Mouse (Mus musculus) CH12F3 (cell line): ENCODE measurements at regions not wholly inside any gene's neighbourhood (a gene's known extent, or its start where the extent isn't known, plus 50 kb on each side); places are given as distances from the start of the nearest gene placed in this dataset.

ENCODE experiments used
- in situ Hi-C: fragments of 300-500 bp; cut with MboI; formaldehyde crosslinking; loops from 2 replicates; pipeline ENCODE4 v1.14.3; 2020; ENCODE audit warnings: low sequenced_read_pairs

DNA sequence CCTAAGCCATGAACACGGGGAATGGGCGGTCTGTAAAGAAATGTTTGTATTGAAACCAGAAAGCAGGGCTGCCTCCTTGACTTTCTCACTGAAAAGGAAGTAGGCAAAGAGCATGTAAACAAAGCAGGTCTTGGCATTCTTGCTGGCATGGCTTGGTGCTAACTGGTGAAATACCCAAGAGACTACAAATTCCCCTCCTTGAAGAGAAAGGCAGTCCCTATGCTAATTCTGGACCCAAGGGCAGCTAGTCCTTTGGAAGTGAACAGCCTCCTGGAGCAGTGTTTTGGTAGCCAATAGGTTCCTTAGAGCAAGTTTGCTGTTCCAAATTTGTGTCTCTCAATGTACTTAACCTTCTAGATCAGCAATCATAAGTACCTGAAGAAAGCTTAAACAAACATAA, 456.0 kb upstream of the Mpdz start:
- in situ Hi-C loops: no loop called here

DNA sequence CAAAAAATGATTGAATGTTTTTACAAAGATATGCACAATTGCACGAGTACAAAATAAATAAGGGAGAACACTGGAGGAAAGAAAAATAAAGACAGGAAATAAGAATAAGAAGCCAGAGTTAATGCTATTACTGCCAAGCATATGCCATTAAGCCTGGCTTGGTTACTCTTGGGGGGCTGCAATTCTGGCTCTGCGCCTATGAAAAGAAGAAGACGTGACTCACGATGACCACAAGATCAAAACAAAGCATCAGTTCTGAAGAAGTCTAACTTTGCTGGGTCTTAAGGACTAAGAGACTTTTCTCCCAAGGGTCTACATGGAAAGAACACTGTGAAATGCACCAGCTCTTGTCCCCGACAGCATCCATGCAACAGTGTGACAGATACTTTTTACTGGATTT, 454.8 kb upstream of the Mpdz start:
- in situ Hi-C loops: no loop called here

DNA sequence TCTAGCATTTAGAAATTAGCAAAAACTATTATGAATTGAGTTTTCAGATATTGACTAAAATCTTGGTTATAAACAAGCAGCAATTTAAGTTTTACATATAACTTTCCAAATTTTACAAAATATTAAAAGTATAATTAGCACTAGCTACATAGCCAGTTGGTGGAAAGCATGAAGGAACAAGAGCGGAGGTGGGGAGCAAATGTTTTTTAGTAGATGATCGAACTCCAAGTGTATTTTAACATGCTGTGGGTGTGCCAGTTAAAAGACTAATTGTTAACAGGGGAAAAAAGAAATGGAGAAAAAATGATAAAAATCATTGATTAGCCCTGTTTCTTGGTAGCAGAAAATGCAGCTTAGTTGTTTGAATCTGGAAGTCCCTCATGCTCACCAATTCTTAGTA, 426.3 kb upstream of the Mpdz start:
- in situ Hi-C loops: no loop called here

DNA sequence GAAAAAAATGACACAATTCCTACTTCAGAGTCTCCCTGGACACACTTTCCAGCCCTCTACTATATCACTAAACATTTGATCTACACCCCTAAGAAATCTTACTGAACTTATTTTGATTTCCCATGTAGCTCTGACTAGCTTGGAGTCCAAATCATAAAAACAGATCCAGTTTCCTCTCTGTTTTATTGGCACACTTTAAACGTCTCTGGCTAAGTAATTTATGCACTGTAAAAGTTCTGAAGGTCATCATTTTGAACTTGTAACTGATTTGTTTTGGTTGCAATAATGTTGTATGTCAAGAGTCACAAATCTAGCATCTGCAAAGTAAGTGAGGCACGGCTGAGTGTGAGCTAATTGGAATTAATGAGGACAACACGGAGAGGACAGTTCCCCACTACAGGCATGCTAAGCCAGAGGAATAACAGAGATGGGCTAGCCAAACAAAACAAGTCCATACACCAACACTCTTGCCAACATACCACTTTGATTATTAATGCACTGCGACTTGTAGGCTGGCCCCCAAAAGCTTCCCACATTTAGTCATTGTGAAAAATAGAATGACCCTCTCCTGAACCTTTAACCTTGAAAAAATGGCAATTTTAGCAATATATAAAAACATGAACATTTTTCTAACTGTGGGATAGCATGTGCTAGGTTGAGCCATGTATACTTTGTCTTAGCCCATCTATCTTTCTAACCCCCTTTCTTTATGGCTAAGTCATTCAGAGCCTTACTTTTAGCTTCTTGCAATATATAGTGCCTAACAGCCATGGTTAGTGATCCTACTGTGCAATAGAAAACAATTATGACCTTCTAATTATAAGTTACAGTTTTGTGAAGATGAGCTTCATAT, 399.3 kb upstream of the Mpdz start:
- in situ Hi-C loops: no loop called here

DNA sequence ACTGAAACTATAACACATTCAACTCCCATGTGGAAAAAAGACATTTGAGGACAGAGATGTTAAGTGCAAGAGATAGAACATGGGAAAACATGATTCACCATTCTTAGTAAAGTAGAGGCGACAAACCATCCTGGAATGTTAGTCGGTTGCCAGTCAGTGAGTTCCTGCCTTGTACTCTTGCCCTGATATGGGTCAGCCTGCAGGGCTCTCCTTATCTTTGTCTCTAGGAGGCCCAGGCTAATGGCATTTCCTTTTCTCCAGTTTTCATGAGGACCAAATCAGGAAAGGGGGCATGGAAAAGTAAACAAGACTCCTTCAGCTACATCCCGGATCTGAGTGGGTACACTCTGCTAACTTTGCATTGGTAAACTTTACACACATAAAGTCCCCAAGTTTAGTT, 387.4 kb upstream of the Mpdz start:
- in situ Hi-C loops: no loop called here

DNA sequence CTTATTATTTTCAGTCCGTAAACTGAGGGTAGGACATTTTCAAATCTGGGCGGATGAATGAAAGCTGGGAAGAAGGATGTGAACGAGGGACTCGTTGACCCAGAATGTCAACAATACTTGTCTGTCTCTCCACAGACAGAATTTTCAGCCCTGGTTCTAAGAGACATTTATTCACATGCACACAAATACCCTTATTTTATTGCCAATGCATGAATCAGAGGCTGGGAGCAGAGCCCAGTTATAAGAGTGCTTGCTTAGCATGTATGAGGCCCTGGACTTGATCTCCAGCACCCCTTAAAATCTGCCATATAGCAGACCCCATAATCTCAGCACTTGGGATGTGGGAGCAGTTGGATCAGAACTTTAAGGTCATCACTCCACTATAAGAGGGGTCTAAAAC, 384.8 kb upstream of the Mpdz start:
- in situ Hi-C loops: no loop called here

DNA sequence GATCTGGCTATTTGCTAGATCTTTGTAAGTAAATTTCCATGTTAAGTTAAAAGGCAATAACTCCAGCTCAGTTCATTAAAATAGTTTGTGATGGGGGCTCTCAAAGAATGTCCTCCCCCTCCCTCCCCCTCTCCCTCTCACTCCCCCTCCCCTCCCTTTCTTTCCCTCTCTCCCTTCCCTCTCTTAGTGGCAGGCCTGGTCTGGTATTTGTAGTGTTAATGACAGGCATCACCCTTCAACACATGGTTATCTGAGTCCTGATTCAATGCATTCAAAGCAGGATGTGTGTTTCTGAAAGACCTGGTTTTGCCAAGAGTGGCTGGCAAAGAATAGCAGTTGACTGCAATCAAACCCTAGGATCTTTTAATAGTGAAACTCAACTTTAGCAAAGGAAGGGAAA, 383.4 kb upstream of the Mpdz start:
- in situ Hi-C loops: no loop called here

DNA sequence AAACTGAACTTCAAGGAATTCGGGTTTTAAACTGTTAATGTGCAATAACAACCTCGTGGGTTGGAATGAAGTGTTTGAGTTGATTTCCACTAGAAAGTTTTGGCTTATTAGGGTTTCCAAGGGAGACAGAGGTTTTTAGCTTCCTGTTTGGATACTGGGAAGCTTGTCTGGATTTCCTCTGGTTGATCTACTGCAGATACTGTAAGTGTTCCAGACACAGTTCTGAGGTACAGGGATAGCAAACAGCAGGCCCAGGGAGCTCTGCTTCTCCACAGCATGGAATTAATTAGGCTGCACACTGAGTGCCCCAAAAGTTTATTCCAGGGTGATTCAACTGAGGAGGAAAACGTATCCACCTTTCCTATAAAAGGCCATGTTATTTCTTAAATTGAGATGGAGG, 381.0 kb upstream of the Mpdz start:
- in situ Hi-C loops: no loop called here

DNA sequence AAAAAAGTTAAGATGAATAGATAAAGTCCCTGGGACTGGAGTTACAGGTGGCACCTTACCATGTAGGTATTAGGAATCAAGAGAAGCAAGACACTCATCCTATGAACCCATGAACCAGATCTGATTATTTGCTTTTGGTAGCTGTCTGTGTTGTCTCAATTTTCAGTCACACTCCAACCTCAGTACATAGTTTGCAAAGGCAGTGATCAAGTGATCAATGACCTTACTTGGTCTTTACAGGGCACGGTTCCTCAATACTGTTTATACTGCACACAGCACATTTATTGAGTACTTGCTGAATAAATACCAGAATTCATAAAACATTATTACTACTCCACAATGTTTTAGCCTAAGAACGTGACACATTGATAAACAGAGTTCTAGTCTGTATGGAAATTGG, 346.7 kb upstream of the Mpdz start:
- in situ Hi-C loops: no loop called here

DNA sequence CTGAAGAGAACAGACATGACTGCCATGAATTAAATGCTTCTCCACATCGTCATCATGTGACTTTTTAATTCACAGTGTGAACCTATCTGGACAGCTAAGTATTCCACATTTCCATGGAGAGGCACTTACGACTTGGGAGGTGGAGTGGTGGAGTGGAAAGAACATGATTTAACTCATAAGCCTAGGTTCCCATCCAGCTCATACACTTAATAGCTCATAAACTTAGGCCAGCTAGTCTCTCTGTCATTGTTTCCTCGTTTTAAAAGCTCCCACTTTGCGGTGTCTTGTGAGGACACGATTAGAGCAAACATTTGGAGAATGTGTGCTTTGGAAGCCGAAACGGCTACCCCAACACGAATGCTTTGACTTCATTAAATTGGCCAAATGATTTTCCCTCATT, 346.0 kb upstream of the Mpdz start:
- in situ Hi-C loops: no loop called here

DNA sequence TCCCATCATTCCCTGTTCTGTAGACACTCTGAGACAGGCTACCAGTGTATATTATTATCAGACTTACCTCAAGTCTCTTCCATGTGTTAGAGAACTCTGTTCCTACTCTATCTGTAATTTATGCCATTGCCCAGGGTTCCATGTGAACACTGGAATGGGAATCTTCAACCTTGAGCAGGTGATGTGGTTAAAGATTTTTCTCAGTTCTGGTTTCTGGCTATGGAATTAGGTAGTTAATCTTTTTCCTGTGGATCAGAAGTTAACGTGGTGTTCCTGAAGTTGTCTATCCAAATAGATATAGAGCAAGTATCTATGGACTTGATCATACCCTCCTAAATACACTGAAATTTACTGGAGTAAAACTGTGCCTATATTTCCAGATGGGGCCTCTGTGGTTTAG, 339.4 kb upstream of the Mpdz start:
- in situ Hi-C loops: no loop called here

DNA sequence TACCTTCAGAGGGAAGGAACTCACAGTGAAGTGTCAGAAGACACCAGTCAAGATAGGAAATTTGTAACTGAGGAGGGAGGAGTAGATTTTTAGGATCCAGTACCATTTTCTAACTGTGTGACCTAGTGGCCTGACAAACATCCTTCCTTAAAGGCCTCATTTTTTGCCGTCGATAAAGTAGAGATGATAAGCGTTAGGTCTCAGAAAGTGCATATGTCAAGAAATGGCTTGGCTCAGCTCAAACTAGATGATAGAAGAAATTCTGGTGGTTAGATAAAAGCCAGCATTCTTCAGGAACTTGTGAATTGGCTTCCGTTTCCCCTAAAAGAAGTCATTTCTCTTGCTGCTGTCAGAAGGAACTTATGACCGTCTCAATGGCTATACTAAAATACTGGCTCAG, 324.1 kb upstream of the Mpdz start:
- in situ Hi-C loops: no loop called here

DNA sequence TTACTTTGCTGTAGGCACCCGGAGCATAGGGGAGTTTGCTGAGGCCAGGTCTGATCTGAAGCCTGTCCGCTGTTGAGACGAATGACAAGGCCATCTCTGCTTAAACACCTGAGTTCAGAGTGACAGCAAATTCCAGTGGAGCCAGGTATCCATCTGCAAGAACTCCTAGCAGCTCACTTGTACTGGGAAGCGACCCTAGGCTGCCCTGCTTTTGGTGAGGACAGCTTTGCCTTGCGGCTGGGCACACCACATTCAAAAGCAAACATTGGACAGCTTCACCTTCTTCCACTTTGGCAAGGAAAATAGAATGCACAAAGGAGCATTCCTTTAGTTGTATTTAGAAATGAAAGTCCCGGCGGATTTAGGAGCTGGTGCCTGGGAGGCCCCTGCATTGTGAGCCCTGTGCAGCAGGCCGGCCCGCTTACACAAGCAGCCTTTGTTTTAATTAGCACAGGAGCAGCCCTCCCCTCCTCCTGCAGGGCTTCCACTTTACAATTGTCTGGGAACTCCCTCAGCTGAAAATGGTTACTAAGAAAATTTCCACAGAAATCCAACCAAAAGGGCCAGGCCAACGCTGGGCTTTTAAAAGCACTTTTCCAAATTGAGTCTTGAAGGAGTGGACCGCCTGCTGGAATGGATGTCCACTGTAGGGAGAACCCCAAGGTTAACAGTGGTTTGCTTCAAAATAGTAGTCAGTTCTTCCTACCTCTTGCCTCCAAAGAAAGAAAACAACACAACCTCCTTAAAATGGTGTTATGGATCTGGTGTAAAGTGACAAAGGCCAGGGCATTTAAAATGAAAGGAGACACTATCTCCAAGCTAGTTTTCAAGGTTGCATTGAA, 321.6 kb upstream of the Mpdz start:
- in situ Hi-C loops: no loop called here

DNA sequence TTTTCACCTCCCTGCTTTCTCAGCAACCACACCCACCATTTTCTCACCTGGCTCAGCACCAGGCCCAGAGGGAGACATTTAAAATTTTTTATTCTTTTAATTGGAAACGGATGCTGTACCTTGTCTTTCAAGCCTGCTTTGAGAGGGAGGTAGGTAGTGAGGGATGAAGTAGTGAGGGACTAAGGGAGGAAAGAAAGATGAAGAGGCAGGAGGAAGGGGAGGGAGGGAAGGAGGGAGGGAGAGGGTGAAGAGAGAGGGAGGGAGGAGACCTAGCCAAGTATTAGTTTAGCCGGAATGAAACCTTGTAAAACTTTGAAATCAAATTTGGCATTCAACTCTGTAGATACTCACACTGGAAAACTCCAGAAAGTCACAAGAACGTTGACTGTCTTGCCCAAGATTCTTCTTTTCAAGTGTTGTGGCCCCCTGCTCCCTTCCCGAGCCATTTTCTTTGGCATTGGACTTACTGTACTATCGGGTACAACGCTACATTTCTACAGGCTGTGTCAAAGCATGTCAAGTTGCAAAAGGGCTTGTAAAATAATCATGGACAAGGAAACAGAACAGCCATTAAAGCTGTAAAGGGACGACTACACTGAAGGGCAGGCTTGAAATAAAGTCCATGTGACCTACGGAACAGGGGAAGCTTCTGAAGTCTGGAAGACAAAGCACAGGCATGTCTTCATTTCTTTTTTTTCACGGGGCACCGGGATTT, 320.9 kb upstream of the Mpdz start:
- in situ Hi-C loops: no loop called here

DNA sequence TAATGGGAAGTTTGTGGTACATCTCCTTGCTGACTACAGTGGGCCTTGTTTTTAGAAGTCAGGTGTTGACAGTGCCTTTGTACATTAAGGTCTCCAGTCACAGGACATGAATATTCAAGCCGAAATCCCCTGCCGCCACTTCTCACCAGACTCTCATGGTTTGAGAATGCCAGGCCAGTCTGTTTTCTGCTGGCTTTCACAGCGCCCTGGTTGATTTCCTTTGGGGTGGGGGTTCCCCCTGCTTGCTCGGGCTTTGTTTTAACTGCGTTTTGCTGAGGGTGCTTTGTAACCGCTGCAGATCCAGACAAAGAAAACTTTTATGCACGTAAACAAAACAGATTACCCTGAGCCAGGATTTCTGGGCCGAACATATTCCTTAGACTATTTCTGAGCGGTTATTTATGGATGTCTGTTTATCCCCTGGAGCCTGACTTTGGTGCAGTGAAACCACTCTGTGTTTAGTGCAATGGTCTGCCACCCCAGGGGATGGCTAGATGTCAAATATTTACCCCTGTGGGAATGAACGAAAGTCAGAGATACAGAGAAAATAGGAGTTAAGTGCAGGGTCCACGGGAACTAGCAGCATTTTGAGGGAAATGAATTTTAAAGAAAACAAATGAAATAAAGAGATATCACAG, 320.1 kb upstream of the Mpdz start:
- in situ Hi-C loops: no loop called here

DNA sequence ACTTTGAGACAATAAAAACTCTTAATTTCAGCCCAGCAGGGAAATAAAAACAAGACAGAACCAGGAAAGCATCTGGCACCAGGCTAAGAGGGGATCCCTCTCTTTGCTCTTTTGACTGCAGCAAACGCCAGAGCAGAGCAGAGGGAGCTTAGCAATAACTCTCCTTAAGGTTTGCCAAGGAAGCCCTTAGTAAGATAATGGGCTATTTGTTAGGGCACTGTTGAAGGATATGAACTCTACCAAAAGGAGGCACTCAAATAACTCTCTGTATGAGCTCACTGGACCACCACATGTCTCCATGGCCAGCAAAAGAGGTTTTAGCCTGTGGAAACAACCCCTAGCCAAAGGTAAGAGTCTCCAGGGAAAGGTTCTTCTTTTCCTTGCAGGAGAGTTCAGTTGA, 315.3 kb upstream of the Mpdz start:
- in situ Hi-C loops: no loop called here

DNA sequence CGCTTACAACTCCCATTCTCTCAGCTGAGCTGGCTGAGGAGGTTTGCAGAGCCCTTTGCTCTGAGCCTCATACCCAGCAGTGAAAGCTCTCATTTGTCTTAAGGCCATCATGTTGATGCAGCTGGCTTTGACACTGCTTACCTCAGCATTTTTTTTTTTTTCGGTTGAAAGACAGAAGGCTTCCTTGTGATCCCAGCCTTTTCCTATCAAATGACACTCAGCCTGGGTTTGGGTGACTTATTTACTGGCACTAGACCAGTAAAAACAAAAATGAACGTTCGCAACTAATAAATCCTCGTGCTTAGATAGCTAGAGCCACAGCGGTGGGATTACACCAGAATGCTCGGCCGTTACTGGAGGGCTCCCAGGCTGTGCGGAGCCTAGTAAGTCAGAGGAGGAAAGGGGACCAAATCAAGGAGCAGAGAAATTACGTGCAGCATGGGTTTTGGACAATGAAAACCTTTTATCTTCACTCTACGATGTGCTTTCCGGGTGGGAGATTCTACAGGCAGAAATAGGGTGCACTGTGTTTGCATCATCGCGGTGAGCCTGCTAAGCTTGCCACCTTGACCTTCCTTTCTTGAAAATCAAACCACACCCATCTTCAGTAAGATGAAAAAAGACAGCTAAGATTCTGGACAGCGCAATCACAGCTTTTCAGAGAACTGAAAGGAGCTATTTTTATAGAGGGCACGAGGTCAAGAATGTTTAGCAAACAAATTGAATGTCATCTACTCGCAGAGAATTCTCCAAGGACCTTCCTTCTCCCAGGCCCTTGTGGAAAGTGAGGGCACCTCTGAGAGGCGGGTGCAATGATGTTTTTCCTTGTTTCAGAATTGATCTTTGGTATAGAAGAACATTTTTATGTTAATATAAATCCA, 302.3 kb upstream of the Mpdz start:
- in situ Hi-C loops: no loop called here

DNA sequence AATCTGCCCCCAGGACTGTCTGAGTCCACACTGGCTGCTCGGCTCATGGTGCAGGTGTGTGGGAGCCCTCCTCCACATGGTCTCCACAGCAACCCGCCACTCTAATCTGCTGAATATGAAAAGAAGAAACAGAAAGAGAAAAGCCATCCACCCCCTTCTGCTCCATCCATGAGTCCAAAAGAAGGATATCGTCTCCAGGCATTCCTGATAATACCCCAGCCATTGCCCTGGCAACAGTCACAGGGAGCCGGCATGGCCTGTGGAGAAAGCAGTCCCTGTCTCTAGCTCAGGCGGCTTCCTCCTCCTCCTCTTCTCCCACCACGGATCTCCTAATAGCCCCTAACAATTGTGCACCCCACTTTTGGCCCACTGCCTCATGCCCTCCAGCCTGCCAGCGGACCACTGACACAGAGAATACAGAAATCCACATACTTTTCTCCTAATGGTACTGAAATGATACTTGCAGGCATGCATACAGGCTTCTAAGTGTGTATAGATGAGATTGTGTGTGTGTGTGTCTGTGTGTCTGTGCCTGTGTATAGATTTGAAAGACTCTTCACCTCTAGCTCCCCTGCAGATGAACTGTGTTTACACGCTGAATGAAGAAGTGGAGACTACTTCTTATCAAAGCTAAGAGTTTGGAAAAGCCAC, 301.5 kb upstream of the Mpdz start:
- in situ Hi-C loops: no loop called here

DNA sequence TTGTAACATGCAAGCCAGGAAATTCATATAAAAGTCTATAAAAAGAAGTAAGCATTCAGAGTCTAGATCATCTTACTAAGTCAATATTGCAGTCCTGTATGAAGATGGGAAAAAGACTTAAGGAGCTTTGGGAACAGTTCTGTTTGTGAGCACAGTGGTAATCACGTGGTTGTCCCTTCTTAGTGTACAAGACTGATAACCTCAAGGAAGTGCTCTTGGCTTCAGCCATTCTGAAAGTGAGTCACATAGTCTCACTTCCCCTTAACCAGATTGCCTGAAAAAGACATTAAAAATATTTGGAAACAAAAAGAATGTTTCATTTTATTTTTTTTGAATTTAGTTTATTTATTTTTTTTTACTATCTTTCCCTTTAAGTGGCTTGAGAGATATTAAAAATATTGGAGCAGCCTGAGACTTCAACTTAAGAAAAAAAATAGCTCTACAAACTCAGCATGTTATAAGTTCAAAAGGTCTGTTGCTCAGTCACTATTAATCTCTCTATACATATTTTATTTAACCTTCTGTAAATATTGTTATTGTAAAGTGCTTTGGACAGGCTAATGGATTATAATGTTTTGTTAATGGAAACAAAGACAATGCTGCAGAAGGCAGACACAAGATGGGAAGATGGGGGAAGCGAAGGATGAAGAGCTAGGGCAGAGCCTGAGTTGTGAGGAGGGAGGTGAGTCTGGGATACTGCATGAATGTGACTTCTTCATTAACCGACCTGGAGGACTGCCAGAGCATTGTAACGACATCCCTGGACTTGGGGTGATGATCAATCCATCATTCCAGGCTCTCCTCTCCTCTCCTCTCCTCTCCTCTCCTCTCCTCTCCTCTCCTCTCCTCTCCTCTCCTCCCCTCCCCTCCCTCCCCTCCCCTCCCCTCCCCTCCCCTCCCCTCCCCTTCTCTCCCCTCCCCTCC, 300.2 kb upstream of the Mpdz start:
- in situ Hi-C loops: no loop called here
